Mouse (Mus musculus): ENCODE measurements around the gene Pdzd8. TPM values are rescaled to one million over a fixed set of nuclear protein-coding genes. Genes with fewer than 3 reads are reported as not detected.

The Pdzd8 gene
- polyA plus RNA-seq, 1 experiment = not detected

- no peak overlapping the region for H3K27ac ChIP-seq (ENCODE audit: insufficient read depth, low read depth, low read length)
- 90% methylated on average over 4 of the region's 4 CpGs for WGBS
- TF ChIP-seq POLR2A (IDR thresholded peaks at IDR 0.05; ENCODE audit: insufficient read depth, low read depth, low read length) (no peak), CTCF (IDR thresholded peaks at IDR 0.05; ENCODE audit: insufficient read depth, low read depth, low read length) (no peak)
- no peak overlapping the region for H3K4me3 ChIP-seq (ENCODE audit: insufficient read depth, low read depth, low read length)
- no peaks in the 10 kb centered on the region for H3K4me1 ChIP-seq (ENCODE audit: control insufficient read depth, insufficient read depth, low read length)
Measured at GRCm38 (mm10) chr19:59357878-59358277, 12.3 kb upstream of the Pdzd8 start.

GRCm38 (mm10) chr19:59356843-59357595, 11.4 kb upstream of the Pdzd8 start:
- no peaks in the 10 kb centered on the region for H3K4me1 ChIP-seq (ENCODE audit: control insufficient read depth, insufficient read depth, low read length)
- H3K27ac ChIP-seq (ENCODE audit: insufficient read depth, low read depth, low read length) = no peak overlapping the region
- WGBS = 87% methylated on average over 14 of the region's 14 CpGs

GRCm38 (mm10) chr19:59356388-59356787, 10.8 kb upstream of the Pdzd8 start:
- 94% methylated on average over 3 of the region's 3 CpGs for WGBS

More at GRCm38 (mm10) chr19:59356843-59357595, 11.4 kb upstream of the Pdzd8 start:
- no peak for TF ChIP-seq CTCF (IDR thresholded peaks at IDR 0.05; ENCODE audit: insufficient read depth, low read depth, low read length)
- H3K4me3 ChIP-seq (ENCODE audit: insufficient read depth, low read depth, low read length) = no peak overlapping the region

GRCm38 (mm10) chr19:59354906-59355305, 9.3 kb upstream of the Pdzd8 start:
- H3K4me3 ChIP-seq (ENCODE audit: insufficient read depth, low read depth, low read length) = no peak overlapping the region
- TF ChIP-seq CTCF (IDR thresholded peaks at IDR 0.05; ENCODE audit: insufficient read depth, low read depth, low read length) = no peak
- TF ChIP-seq POLR2A (IDR thresholded peaks at IDR 0.05; ENCODE audit: insufficient read depth, low read depth, low read length) = no peak
- H3K4me1 ChIP-seq (ENCODE audit: control insufficient read depth, insufficient read depth, low read length) = no peaks in the 10 kb centered on the region
- WGBS = 82% methylated on average over 2 of the region's 2 CpGs
- H3K27ac ChIP-seq (ENCODE audit: insufficient read depth, low read depth, low read length) = no peak overlapping the region

More at GRCm38 (mm10) chr19:59356388-59356787, 10.8 kb upstream of the Pdzd8 start:
- H3K4me1 ChIP-seq (ENCODE audit: control insufficient read depth, insufficient read depth, low read length) = no peaks in the 10 kb centered on the region
- TF ChIP-seq POLR2A (IDR thresholded peaks at IDR 0.05; ENCODE audit: insufficient read depth, low read depth, low read length) (no peak), CTCF (IDR thresholded peaks at IDR 0.05; ENCODE audit: insufficient read depth, low read depth, low read length) (no peak)
- no peak overlapping the region for H3K4me3 ChIP-seq (ENCODE audit: insufficient read depth, low read depth, low read length)
- no peak overlapping the region for H3K27ac ChIP-seq (ENCODE audit: insufficient read depth, low read depth, low read length)

GRCm38 (mm10) chr19:59352760-59353159, 7.2 kb upstream of the Pdzd8 start:
- TF ChIP-seq POLR2A (IDR thresholded peaks at IDR 0.05; ENCODE audit: insufficient read depth, low read depth, low read length) (no peak), CTCF (IDR thresholded peaks at IDR 0.05; ENCODE audit: insufficient read depth, low read depth, low read length) (no peak)
- Histone ChIP-seq H3K27ac (ENCODE audit: insufficient read depth, low read depth, low read length) (no peak overlapping the region), H3K4me1 (ENCODE audit: control insufficient read depth, insufficient read depth, low read length) (no peaks in the 10 kb centered on the region), H3K4me3 (ENCODE audit: insufficient read depth, low read depth, low read length) (no peak overlapping the region)
- WGBS = 76% methylated on average over 3 of the region's 3 CpGs

GRCm38 (mm10) chr19:59351151-59351889, 5.7 kb upstream of the Pdzd8 start:
- H3K4me1 ChIP-seq (ENCODE audit: control insufficient read depth, insufficient read depth, low read length) = no peaks in the 10 kb centered on the region
- TF ChIP-seq POLR2A (IDR thresholded peaks at IDR 0.05; ENCODE audit: insufficient read depth, low read depth, low read length) (no peak), CTCF (IDR thresholded peaks at IDR 0.05; ENCODE audit: insufficient read depth, low read depth, low read length) (no peak)
- no peak overlapping the region for H3K27ac ChIP-seq (ENCODE audit: insufficient read depth, low read depth, low read length)
- H3K4me3 ChIP-seq (ENCODE audit: insufficient read depth, low read depth, low read length) = no peak overlapping the region
- 60% methylated on average over 15 of the region's 15 CpGs for WGBS

GRCm38 (mm10) chr19:59350273-59350903, 4.8 kb upstream of the Pdzd8 start:
- 94% methylated on average over 7 of the region's 7 CpGs for WGBS
- H3K27ac ChIP-seq (ENCODE audit: insufficient read depth, low read depth, low read length) = no peak overlapping the region
- TF ChIP-seq POLR2A (IDR thresholded peaks at IDR 0.05; ENCODE audit: insufficient read depth, low read depth, low read length) (no peak), CTCF (IDR thresholded peaks at IDR 0.05; ENCODE audit: insufficient read depth, low read depth, low read length) (no peak)
- H3K4me3 ChIP-seq (ENCODE audit: insufficient read depth, low read depth, low read length) = no peak overlapping the region
- no peaks in the 10 kb centered on the region for H3K4me1 ChIP-seq (ENCODE audit: control insufficient read depth, insufficient read depth, low read length)

- H3K4me1 ChIP-seq (ENCODE audit: control insufficient read depth, insufficient read depth, low read length) = peaks cover 5% of the 10 kb centered on the region
- WGBS = 92% methylated on average over 6 of the region's 6 CpGs
Measured at GRCm38 (mm10) chr19:59349329-59349960, 3.9 kb upstream of the Pdzd8 start.

More at GRCm38 (mm10) chr19:59349329-59349960, 3.9 kb upstream of the Pdzd8 start:
- Histone ChIP-seq H3K4me3 (ENCODE audit: insufficient read depth, low read depth, low read length) (no peak overlapping the region), H3K27ac (ENCODE audit: insufficient read depth, low read depth, low read length) (no peak overlapping the region)
- TF ChIP-seq POLR2A (IDR thresholded peaks at IDR 0.05; ENCODE audit: insufficient read depth, low read depth, low read length) (no peak), CTCF (IDR thresholded peaks at IDR 0.05; ENCODE audit: insufficient read depth, low read depth, low read length) (no peak)

All from olfactory bulb, adult 2 months (tissue).